In genomic region chr7:27592934-27593645, GRCm38 (mm10) we compare ENCODE assay signal across 7 mouse cellular contexts. TPM values are rescaled to one million over a fixed set of nuclear protein-coding genes. Genes with fewer than 3 reads are reported as not detected.
DNase-seq lines count a peak whose midpoint lies in the region; ATAC-seq and TF ChIP-seq lines count a peak whose summit lies in the region.

No protein-coding gene starts in this region.

- no peaks in the 10 kb centered on the region for H3K27me3 ChIP-seq in ES-Bruce4 (ENCODE audit: control insufficient read depth, insufficient read depth, low read length, poor library complexity, severe bottlenecking)
- no peaks in the 10 kb centered on the region for H3K27me3 ChIP-seq in heart, embryonic 13.5 days (replicated peaks)
- no peaks in the 10 kb centered on the region for H3K27me3 ChIP-seq in midbrain, embryonic 11.5 days (ENCODE audit: control insufficient read depth, insufficient read depth, low read length)

- no peak for ATAC-seq in heart, embryonic 13.5 days (ENCODE audit: extremely low read depth, insufficient number of reproducible peaks, low FRiP score, low TSS enrichment)
- no peak for ATAC-seq in midbrain, embryonic 11.5 days (ENCODE audit: low FRiP score)
- ATAC-seq in inflammation-experienced regulatory T-cells, adult 6 months = no peak

- peak; percentile 33 for DNase-seq in adipocyte (ENCODE audit: low spot score)
- DNase-seq in kidney, postnatal 14 days = peak; percentile 54
- DNase-seq in midbrain, embryonic 11.5 days (ENCODE audit: low spot score, missing footprints) = no peak
- no peak for DNase-seq in left cerebral cortex, adult 9 months (ENCODE audit: low spot score in 2 of 2)

- H3K9ac ChIP-seq in ES-Bruce4 (ENCODE audit: low read depth, poor library complexity, severe bottlenecking) = peak overlapping the region; percentile 72
- peak overlapping the region; percentile 97 for H3K9ac ChIP-seq in heart, embryonic 13.5 days
- H3K9ac ChIP-seq in midbrain, embryonic 11.5 days (ENCODE audit: low read length) = peak overlapping the region; percentile 92

- H3K27ac ChIP-seq in ES-Bruce4 (ENCODE audit: insufficient read depth, low read length) = peak overlapping the region; percentile 83; the same call in 1 of the 2 replicates
- H3K27ac ChIP-seq in heart, embryonic 13.5 days (replicated peaks) = peak overlapping the region; percentile 99
- H3K27ac ChIP-seq in midbrain, embryonic 11.5 days (ENCODE audit: low read depth, low read length) = no peak overlapping the region

- H3K4me3 ChIP-seq in ES-Bruce4 (ENCODE audit: low read depth, low read length) = peak overlapping the region; percentile 71
- peak overlapping the region; percentile 83 for H3K4me3 ChIP-seq in heart, embryonic 13.5 days
- peak overlapping the region; percentile 71 for H3K4me3 ChIP-seq in midbrain, embryonic 11.5 days (ENCODE audit: low read depth, low read length)

- peaks cover 3% of the 10 kb centered on the region; the same call in 1 of the 2 replicates for H3K36me3 ChIP-seq in ES-Bruce4 (ENCODE audit: control insufficient read depth, insufficient read depth, low read length, poor library complexity, severe bottlenecking)
- 0 out of 2 replicates have a peak, but pooled peaks cover 10% of the 10 kb centered on the region for H3K36me3 ChIP-seq in heart, embryonic 13.5 days
- H3K36me3 ChIP-seq in midbrain, embryonic 11.5 days (ENCODE audit: control insufficient read depth, insufficient read depth, low read length) = peaks cover 2% of the 10 kb centered on the region; the same call in 1 of the 2 replicates

- no peaks in the 10 kb centered on the region for H3K9me3 ChIP-seq in ES-Bruce4 (replicated peaks; ENCODE audit: control insufficient read depth, insufficient read depth, low read length, poor library complexity, severe bottlenecking)
- no peaks in the 10 kb centered on the region for H3K9me3 ChIP-seq in heart, embryonic 13.5 days
- H3K9me3 ChIP-seq in midbrain, embryonic 11.5 days (ENCODE audit: control insufficient read depth, low read length) = no peaks in the 10 kb centered on the region

- WGBS in heart, embryonic 13.5 days = 36% methylated on average over 12 of the region's 12 CpGs
- WGBS in midbrain, embryonic 11.5 days = 79% methylated on average over 12 of the region's 12 CpGs

- TF ChIP-seq EP300 in ES-Bruce4 (IDR thresholded peaks at IDR 0.05; ENCODE audit: insufficient read depth, low read depth, low read length) = no peak

- H3K4me2 ChIP-seq in heart, embryonic 13.5 days = peak overlapping the region; percentile 86
- peak overlapping the region; percentile 52 for H3K4me2 ChIP-seq in midbrain, embryonic 11.5 days

- TF ChIP-seq CTCF in ES-Bruce4 (IDR thresholded peaks at IDR 0.05; ENCODE audit: low read depth, low read length) = no peak

- H3K4me1 ChIP-seq in ES-Bruce4 (ENCODE audit: control insufficient read depth, insufficient read depth, low read length) = peaks cover 3% of the 10 kb centered on the region
- peaks cover 54% of the 10 kb centered on the region for H3K4me1 ChIP-seq in heart, embryonic 13.5 days
- peaks cover 15% of the 10 kb centered on the region for H3K4me1 ChIP-seq in midbrain, embryonic 11.5 days (ENCODE audit: control insufficient read depth, insufficient read depth, low read length)

- no peak for TF ChIP-seq POLR2A in ES-Bruce4 (IDR thresholded peaks at IDR 0.05; ENCODE audit: insufficient read depth, low read length)

RNA-seq across cellular contexts. Expression of gene Akt2, which starts 1.7 kb away (rescaled TPM):
- 38.7 and 39.8 TPM in 2 replicates for polyA plus RNA-seq in ES-Bruce4 (2011; ENCODE audit: insufficient read depth, insufficient read length, low read depth, missing spikeins)
- polyA plus RNA-seq in heart, embryonic 13.5 days (2015; fragmentation: Nextera tagmentation; extraction: Ambion mirVana) = 72.7 and 73.4 TPM in 2 replicates
- polyA plus RNA-seq in midbrain, embryonic 11.5 days (2014; fragmentation: Nextera tagmentation; extraction: Ambion mirVana) = 62.6 and 69.0 TPM in 2 replicates
- polyA plus RNA-seq in inflammation-experienced regulatory T-cells, adult 6 months (2017; shearing (Covaris generic)) = 10 to 100 TPM; 41.6 to 51.3 (median 43.1) TPM

RNA-seq across cellular contexts. Expression of gene 2310022A10Rik, which starts 40.1 kb away (rescaled TPM):
- 36.1 and 36.7 TPM in 2 replicates for polyA plus RNA-seq in ES-Bruce4 (2011; ENCODE audit: insufficient read depth, insufficient read length, low read depth, missing spikeins)
- polyA plus RNA-seq in heart, embryonic 13.5 days (2015; fragmentation: Nextera tagmentation; extraction: Ambion mirVana) = 30.6 and 34.5 TPM in 2 replicates
- polyA plus RNA-seq in midbrain, embryonic 11.5 days (2014; fragmentation: Nextera tagmentation; extraction: Ambion mirVana) = 24.6 and 26.5 TPM in 2 replicates
- 10 to 100 TPM; 16.4 to 24.4 (median 21.4) TPM for polyA plus RNA-seq in inflammation-experienced regulatory T-cells, adult 6 months (2017; shearing (Covaris generic))

RNA-seq across cellular contexts. Expression of gene Pld3, which starts 40.1 kb away (rescaled TPM):
- polyA plus RNA-seq in ES-Bruce4 (2011; ENCODE audit: insufficient read depth, insufficient read length, low read depth, missing spikeins) = 50.8 and 72.8 TPM in 2 replicates
- 62.5 and 65.9 TPM in 2 replicates for polyA plus RNA-seq in heart, embryonic 13.5 days (2015; fragmentation: Nextera tagmentation; extraction: Ambion mirVana)
- 62.5 and 63.5 TPM in 2 replicates for polyA plus RNA-seq in midbrain, embryonic 11.5 days (2014; fragmentation: Nextera tagmentation; extraction: Ambion mirVana)
- polyA plus RNA-seq in inflammation-experienced regulatory T-cells, adult 6 months (2017; shearing (Covaris generic)) = 100 to 1,000 TPM; 155 to 246 (median 192) TPM

Comparison
In these comparisons a context has a peak if more than half of its experiments do, and no peak if none do; other contexts are left out.
1. DNase-seq: peak in adipocyte (single experiment) and kidney, postnatal 14 days (single experiment); none in midbrain, embryonic 11.5 days (single experiment) and left cerebral cortex, adult 9 months (0 of 2).
2. Peak in every context shown above with its lines, with median percentiles within 50 percentile points of each other: H3K4me3 ChIP-seq and H3K9ac ChIP-seq.